Mouse (Mus musculus) forebrain, embryonic 13.5 days (tissue): ENCODE measurements around the gene Pwp1. TPM values are rescaled to one million over a fixed set of nuclear protein-coding genes. Genes with fewer than 3 reads are reported as not detected.

ENCODE experiments used
- ATAC-seq: fragments of 200-750 bp; cut with Nextera tagmentation; 2 replicates; pipeline ENCODE4 v1.8.0; 2017
- H3K27ac ChIP-seq: fragments of 300-500 bp; sonication (generic); 2 replicates; pipeline ENCODE4 v1.5.1; 2015; ENCODE audit warnings: inconsistent platforms, mild to moderate bottlenecking, moderate library complexity
- H3K27me3 ChIP-seq: fragments of 300-500 bp; sonication (generic); 2 replicates; pipeline ENCODE4 v1.6.1; 2015; ENCODE audit warnings: mild to moderate bottlenecking, inconsistent platforms
- H3K36me3 ChIP-seq: fragments of 300-500 bp; sonication (generic); 2 replicates; pipeline ENCODE4 v1.6.1; 2015; ENCODE audit warnings: mild to moderate bottlenecking, inconsistent platforms; ENCODE audit not compliant: poor library complexity, severe bottlenecking
- H3K4me1 ChIP-seq: fragments of 300-500 bp; sonication (generic); 2 replicates; pipeline ENCODE4 v1.6.1; 2015; ENCODE audit warnings: inconsistent platforms
- H3K4me2 ChIP-seq: fragments of 300-500 bp; sonication (generic); 2 replicates; pipeline ENCODE4 v1.6.1; 2015; ENCODE audit warnings: inconsistent platforms, mild to moderate bottlenecking, moderate library complexity
- H3K4me3 ChIP-seq: fragments of 300-500 bp; sonication (generic); 2 replicates; pipeline ENCODE4 v1.5.1; 2015; ENCODE audit warnings: mild to moderate bottlenecking, inconsistent platforms
- H3K9ac ChIP-seq: fragments of 300-500 bp; sonication (generic); 2 replicates; pipeline ENCODE4 v1.6.1; 2015; ENCODE audit warnings: mild to moderate bottlenecking, inconsistent platforms
- H3K9me3 ChIP-seq: fragments of 300-500 bp; sonication (generic); replicated peaks from 2 replicates; pipeline ENCODE4 v1.6.1; 2016; ENCODE audit warnings: inconsistent platforms
- WGBS: fragments of 180-500 bp; shearing (Covaris S2); methylation state at CpG from one replicate; pipeline ENCODE4 v1.1.7; 2015; 5-methylcytosine and 5-hydroxymethylcytosine counted together
- polyA plus RNA-seq: library from polyadenylated mRNA; unstranded; fragments of >200 nt; fragmentation: Nextera tagmentation; extraction: Ambion mirVana; gene quantifications from 2 replicates; pipeline ENCODE4 v1.2.1, GENCODE M21; 2015

Gene Pwp1
- polyA plus RNA-seq, 1 experiment from 2014 or later = 79.9 TPM

DNA sequence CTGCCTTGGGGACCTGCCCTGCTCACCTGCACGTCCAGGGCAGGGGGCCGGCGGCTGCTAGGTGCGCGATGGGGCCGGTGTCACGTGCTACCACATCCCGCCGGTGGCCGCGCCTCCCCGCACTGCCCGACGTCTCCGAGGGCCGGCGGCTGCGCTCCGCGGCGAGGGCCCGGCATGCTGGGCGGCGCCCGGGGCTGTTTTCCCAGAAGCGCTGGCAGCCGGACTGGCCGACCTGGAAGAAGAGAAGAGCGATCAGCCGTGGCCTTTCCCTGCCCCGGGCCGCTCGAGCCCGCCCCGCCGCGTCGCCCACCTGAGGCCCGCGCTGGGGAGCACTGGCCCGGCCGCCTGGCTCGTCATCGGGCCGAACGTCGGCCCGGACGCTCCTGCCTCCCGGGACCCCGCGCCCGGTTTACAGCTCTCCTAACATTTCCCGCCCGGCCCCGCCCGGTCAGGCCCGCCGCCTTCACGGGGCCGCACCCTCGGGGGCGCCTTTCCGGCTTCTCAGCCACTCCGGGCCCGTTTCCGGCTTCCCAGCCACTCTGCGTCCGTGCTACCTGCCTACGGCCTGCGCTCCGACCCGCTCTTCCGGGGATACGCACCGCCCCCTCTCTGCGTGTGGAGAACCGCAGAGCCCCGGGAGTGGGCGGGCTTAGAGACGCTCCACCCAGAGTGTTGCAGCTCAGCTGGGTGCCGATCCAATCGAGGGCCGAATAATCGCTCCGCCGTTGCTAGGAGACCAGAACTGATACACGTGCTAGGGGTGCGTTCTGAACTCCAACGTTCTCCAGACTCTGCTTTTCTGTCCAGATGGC is 87.4 kb downstream of the Pwp1 start, which contains the start of gene Prdm4:
Gene Prdm4, minus strand, starts transcription at position 645 of the 812 bp plus-strand sequence.
- WGBS = under 1% methylated on average over 84 of the region's 90 CpGs
- peak; percentile 99 for ATAC-seq

GRCm38 (mm10) chr10:85927676-85928445 is 98.6 kb downstream of the Pwp1 start, which contains the start of gene Ascl4:
Gene Ascl4, plus strand, starts transcription at chr10:85927681.
- peak within 1 kb of the TSS; percentile 72 for H3K9ac ChIP-seq
- no peaks in the 10 kb centered on the region for H3K36me3 ChIP-seq
- peak within 1 kb of the TSS; percentile 82 for H3K4me2 ChIP-seq
- H3K27me3 ChIP-seq = peaks cover 24% of the 10 kb centered on the region; the same call in 1 of the 2 replicates
- no peak; the same call in none of the 2 replicates for ATAC-seq
- WGBS = under 1% methylated on average over 23 of the region's 23 CpGs
- no peak within 1 kb of the TSS for H3K27ac ChIP-seq
- H3K4me3 ChIP-seq = peak within 1 kb of the TSS; percentile 57
- H3K9me3 ChIP-seq = no peaks in the 10 kb centered on the region
- H3K4me1 ChIP-seq = peaks cover 17% of the 10 kb centered on the region

More for the DNA sequence above, 87.4 kb downstream of the Pwp1 start, which contains the start of gene Prdm4:
- Histone ChIP-seq H3K27me3 (peaks cover 13% of the 10 kb centered on the region; the same call in 1 of the 2 replicates), H3K9ac (peak within 1 kb of the TSS; percentile 91), H3K4me2 (peak within 1 kb of the TSS; percentile 75), H3K36me3 (peaks cover 27% of the 10 kb centered on the region), H3K9me3 (no peaks in the 10 kb centered on the region), H3K4me1 (peaks cover 16% of the 10 kb centered on the region), H3K27ac (peak within 1 kb of the TSS; percentile 81), H3K4me3 (peak within 1 kb of the TSS; percentile 98)

GRCm38 (mm10) chr10:85928499-85929207 is 99.4 kb downstream of the Pwp1 start:
- Histone ChIP-seq H3K27me3 (peaks cover 19% of the 10 kb centered on the region; the same call in 1 of the 2 replicates), H3K9me3 (no peaks in the 10 kb centered on the region), H3K4me2 (peak overlapping the region; percentile 82), H3K36me3 (no peaks in the 10 kb centered on the region), H3K9ac (peak overlapping the region; percentile 72), H3K4me1 (peaks cover 17% of the 10 kb centered on the region), H3K4me3 (peak overlapping the region; percentile 57), H3K27ac (no peak overlapping the region)
- under 1% methylated on average over 61 of the region's 63 CpGs for WGBS
- ATAC-seq = peak; percentile 92

- Histone ChIP-seq H3K4me1 (peaks cover 17% of the 10 kb centered on the region), H3K9ac (peak overlapping the region; percentile 72), H3K9me3 (no peaks in the 10 kb centered on the region), H3K4me3 (peak overlapping the region; percentile 57), H3K36me3 (no peaks in the 10 kb centered on the region), H3K27ac (no peak overlapping the region), H3K27me3 (peaks cover 19% of the 10 kb centered on the region; the same call in 1 of the 2 replicates), H3K4me2 (peak overlapping the region; percentile 82)
- ATAC-seq = 0 out of 2 replicates have a peak, but pooled peaks have one; percentile 30
- 39% methylated on average over 11 of the region's 11 CpGs for WGBS
These were observed 99.9 kb downstream of the Pwp1 start for GRCm38 (mm10) chr10:85929208-85929591.

GRCm38 (mm10) chr10:85929962-85930361 is 100.7 kb downstream of the Pwp1 start:
- WGBS = 93% methylated on average over 11 of the region's 11 CpGs
- no peak for ATAC-seq

GRCm38 (mm10) chr10:85936280-85936965 is 107.1 kb downstream of the Pwp1 start:
- Histone ChIP-seq H3K4me2 (no peak overlapping the region), H3K9me3 (no peaks in the 10 kb centered on the region; the same call in 1 of the 2 replicates), H3K27me3 (no peaks in the 10 kb centered on the region), H3K4me3 (no peak overlapping the region), H3K36me3 (peaks cover 63% of the 10 kb centered on the region), H3K27ac (no peak overlapping the region), H3K9ac (no peak overlapping the region), H3K4me1 (no peaks in the 10 kb centered on the region)
- no peak for ATAC-seq
- WGBS = 93% methylated on average over 6 of the region's 6 CpGs

More at GRCm38 (mm10) chr10:85929962-85930361, 100.7 kb downstream of the Pwp1 start:
- peaks cover 17% of the 10 kb centered on the region for H3K4me1 ChIP-seq
- no peaks in the 10 kb centered on the region for H3K9me3 ChIP-seq
- peaks cover 19% of the 10 kb centered on the region; the same call in 1 of the 2 replicates for H3K27me3 ChIP-seq
- H3K9ac ChIP-seq = no peak overlapping the region
- H3K27ac ChIP-seq = no peak overlapping the region
- H3K36me3 ChIP-seq = no peaks in the 10 kb centered on the region
- H3K4me3 ChIP-seq = no peak overlapping the region
- no peak overlapping the region for H3K4me2 ChIP-seq

Other genes starting within 250 kb of the Pwp1 start
- 18.5 and 20.1 TPM in 2 replicates for gene Prdm4, start 87.6 kb downstream of the Pwp1 start, polyA plus RNA-seq
- 0.41 and 0.48 TPM in 2 replicates for gene Ascl4, start 98.2 kb downstream of the Pwp1 start, polyA plus RNA-seq
- gene Rtcb, start 128.3 kb downstream of the Pwp1 start, polyA plus RNA-seq = 185 and 201 TPM in 2 replicates
- gene Bpifc, start 182.4 kb downstream of the Pwp1 start, polyA plus RNA-seq = not detected in 2 replicates
- gene Fbxo7, start 192.5 kb downstream of the Pwp1 start, polyA plus RNA-seq = 13.3 and 14.8 TPM in 2 replicates